Mouse (Mus musculus): ENCODE results near the gene Tcf7l1.

Tcf7l1 gene

DNA sequence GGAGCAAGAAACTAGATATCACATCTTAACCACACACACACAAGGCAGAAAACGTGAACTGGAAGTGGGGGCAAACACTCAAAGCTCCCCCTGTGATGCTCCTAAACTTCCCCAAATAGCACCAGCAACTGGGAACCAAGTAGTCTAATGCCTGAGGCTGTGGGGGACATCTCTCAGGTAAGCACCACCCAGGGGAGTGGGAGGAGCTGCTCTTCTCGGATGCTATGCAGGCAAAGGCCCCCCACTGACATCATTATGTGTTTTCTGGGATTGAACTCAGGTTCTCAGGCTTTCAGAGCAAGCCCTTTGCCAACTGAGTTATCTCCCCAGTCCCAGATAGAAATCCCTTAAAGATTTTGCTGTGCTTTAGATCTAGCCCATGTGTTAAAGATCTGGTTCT, 11.6 kb upstream of the Tcf7l1 start:
- ChIA-PET POLR2A (interaction anchor here in 1 of 4 experiments (0.6 to 3.9 kb wide), 12 partner anchors 11 to 257 kb away, joined by 3 to 28 read pairs (median 4); partner anchors contain the start of genes Capg and Tcf7l1), CTCF (interaction anchor here in 3 of 4 experiments (0.5 to 1.5 kb wide), 6 partner anchors 9 to 134 kb away, joined by 3 to 5 read pairs (median 4); no protein-coding TSS in a partner anchor)

DNA sequence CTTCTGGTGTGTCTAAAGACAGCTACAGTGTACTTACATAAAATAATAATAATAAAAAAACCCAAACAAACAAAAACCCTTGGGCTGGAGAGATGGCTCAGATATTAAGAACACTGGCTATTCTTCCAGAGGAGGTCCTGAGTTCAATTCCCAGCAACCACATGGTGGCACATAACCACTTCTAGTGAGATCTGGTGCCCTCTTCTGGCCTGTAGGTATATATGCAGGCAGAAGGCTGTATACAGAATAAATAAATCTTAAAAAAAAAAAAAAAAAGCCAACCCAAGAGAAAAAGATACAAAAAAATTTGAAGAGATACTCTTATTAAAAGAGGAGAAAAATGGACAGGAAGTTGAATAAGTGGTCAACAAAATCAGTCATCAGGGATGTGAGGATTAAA, 8.7 kb upstream of the Tcf7l1 start:
- CTCF ChIA-PET, result interaction anchor here (0.5 to 1.4 kb wide), 13 partner anchors 10 to 331 kb away, joined by 3 to 13 read pairs (median 5); partner anchors contain the start of genes Elmod3 (in 1 of the 4) and Retsat (in 1 of the 4)
- POLR2A ChIA-PET, result interaction anchor here in 2 of 4 experiments (0.5 to 3.9 kb wide), 9 partner anchors 9 to 511 kb away, joined by 3 to 28 read pairs (median 4); partner anchors contain the start of gene Tcf7l1 (in 1 of the 2)

DNA sequence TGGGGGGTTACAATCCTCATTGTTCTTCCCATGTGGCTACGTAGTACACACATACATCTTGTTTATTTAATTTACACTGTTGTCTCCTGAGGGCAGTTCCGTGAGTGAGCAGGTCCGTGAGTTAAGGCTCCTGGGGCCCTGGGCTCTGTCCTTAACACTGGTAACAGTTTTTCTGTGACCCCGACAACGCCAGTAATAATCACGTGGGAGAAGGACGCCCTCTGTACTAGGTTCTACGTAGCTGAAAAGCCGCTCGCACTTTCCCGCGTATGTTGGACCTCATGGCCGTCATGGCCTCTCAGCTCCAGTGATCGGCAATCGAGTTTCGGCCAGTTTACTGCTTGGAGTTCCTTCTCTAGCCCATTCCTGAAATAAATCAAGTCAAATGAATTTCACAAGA, 6.4 kb upstream of the Tcf7l1 start:
- POLR2A ChIA-PET, result interaction anchor here in 2 of 4 experiments (0.6 to 1.6 kb wide), 17 partner anchors 8 to 378 kb away, joined by 3 to 13 read pairs (median 3); partner anchors contain the start of genes Elmod3 (in 1 of the 2) and Retsat (in 1 of the 2)
- CTCF ChIA-PET, result interaction anchor here in 1 of 4 experiments (0.8 to 1.6 kb wide), 4 partner anchors 59 to 159 kb away, joined by 3 to 9 read pairs (median 4); no protein-coding TSS in a partner anchor

- ChIA-PET CTCF (interaction anchor here in 2 of 4 experiments (0.5 to 1.3 kb wide), 6 partner anchors 40 to 158 kb away, joined by 3 to 4 read pairs (median 4); no protein-coding TSS in a partner anchor), POLR2A (interaction anchor here in 3 of 4 experiments (0.6 to 1.6 kb wide), 15 partner anchors 8 to 139 kb away, joined by 3 to 13 read pairs (median 4); no protein-coding TSS in a partner anchor)
Observed at GRCm38 (mm10) chr6:72794870-72795269, 5.8 kb upstream of the Tcf7l1 start.

GRCm38 (mm10) chr6:72792641-72793040, 3.6 kb upstream of the Tcf7l1 start:
- CTCF ChIA-PET, result interaction anchor here in 3 of 4 experiments (0.6 to 1.4 kb wide), 5 partner anchors 116 to 249 kb away, joined by 3 to 4 read pairs (median 3); no protein-coding TSS in a partner anchor
- POLR2A ChIA-PET, result interaction anchor here in 2 of 4 experiments (0.7 to 8.6 kb wide), 6 partner anchors 9 to 252 kb away, joined by 3 to 73 read pairs (median 4); no protein-coding TSS in a partner anchor

DNA sequence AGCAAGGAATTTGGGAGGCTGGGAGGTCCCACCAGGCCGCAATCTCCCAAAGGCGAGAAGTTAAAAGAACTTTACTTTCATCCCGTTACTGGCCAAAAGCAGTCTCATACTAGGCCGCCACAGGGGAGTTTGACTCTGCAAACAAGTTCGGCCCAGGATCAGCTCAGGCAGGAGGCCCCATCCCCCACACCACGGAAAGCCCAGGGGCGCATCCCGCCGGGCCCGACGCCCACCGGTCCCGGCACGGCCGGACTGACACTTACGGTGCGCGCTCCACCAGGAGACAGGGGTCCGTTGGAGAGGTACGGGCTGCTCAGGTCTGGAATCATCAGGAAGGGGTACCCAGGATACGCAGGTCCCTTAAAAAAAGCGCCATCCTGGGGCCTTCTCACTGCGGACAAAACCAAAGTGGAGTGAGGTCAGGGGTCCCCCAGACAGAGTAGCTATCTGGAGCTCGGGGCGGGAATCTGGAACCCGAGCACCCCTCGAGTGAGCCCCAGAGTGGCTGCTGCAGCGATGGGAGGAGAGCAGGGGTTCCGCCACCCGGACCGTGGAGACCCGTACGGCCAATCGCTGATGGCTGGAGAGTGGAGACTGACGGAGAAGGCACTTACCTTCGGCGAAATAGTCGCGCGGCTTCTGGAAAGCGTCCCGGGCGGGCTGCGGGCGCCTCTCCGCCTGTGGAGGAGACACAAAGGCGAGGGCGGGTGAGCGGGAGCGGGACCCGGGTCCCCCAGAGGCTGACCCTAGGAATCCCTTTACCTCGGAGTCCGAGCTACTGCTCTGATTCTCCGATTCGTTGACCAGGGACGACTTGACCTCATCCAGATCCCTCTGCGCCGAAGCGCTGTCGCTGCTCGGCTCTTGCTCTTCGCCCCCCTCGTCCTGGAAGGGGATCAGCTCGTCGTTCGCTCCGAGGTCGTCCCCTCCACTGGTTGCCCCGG, 834 bp downstream of the Tcf7l1 start:
- ChIA-PET CTCF (interaction anchor here (0.5 to 3.4 kb wide), 21 partner anchors 10 to 176 kb away, joined by 3 to 14 read pairs (median 3); no protein-coding TSS in a partner anchor), POLR2A (interaction anchor here (0.5 to 8.6 kb wide), 96 partner anchors 8 to 1104 kb away, joined by 3 to 114 read pairs (median 5); partner anchors contain the start of genes Mat2a (in 3 of the 4), Tgoln1 (in 3 of the 4), Elmod3 (in 2 of the 4) and Retsat (in 2 of the 4))

GRCm38 (mm10) chr6:72787322-72787947, 1.6 kb downstream of the Tcf7l1 start:
- ChIA-PET CTCF (interaction anchor here in 3 of 4 experiments (0.5 to 3.4 kb wide), 14 partner anchors 11 to 348 kb away, joined by 3 to 14 read pairs (median 4); partner anchors contain the start of gene Mat2a (in 1 of the 3)), POLR2A (interaction anchor here (0.5 to 8.6 kb wide), 100 partner anchors 8 to 1103 kb away, joined by 3 to 114 read pairs (median 5); partner anchors contain the start of genes Mat2a (in 3 of the 4), Elmod3 (in 1 of the 4), Ggcx (in 1 of the 4) and Retsat (in 1 of the 4))

DNA sequence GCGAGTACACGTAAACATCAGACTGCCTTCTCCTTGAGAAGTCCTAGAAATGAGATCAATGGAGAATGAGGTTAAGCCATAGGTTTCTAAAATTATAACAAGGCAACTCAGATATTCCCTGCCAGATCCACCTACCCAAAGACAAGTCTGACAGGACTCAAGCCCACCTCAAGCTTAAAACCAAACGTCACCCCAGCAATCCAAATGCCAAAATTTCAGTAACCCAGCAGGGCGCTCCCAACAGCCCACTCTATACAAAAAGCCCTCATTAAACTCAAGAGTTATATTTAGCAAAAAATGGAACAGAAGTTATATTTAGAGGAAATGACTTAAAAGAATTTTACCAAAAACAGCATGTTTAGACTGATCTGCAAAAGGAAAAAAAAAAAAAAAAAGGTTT, 5.3 kb downstream of the Tcf7l1 start:
- CTCF ChIA-PET, result interaction anchor here in 1 of 4 experiments (0.6 kb wide), 1 partner anchor 175 kb away, joined by 3 read pairs; the partner anchor contains the start of gene Tmsb10
- POLR2A ChIA-PET, result interaction anchor here in 2 of 4 experiments (0.6 to 2.7 kb wide), 5 partner anchors 9 to 28 kb away, joined by 3 to 15 read pairs (median 6); no protein-coding TSS in a partner anchor

- CTCF ChIA-PET, result interaction anchor here in 3 of 4 experiments (0.6 to 1.6 kb wide), 3 partner anchors 14 to 245 kb away, joined by 3 to 6 read pairs (median 5); no protein-coding TSS in a partner anchor
- POLR2A ChIA-PET, result interaction anchor here in 3 of 4 experiments (0.7 to 10.0 kb wide), 13 partner anchors 8 to 73 kb away, joined by 3 to 114 read pairs (median 4); partner anchors contain the start of gene Tcf7l1 (in 2 of the 3)
Observed at GRCm38 (mm10) chr6:72778779-72779776, 10.0 kb downstream of the Tcf7l1 start.

DNA sequence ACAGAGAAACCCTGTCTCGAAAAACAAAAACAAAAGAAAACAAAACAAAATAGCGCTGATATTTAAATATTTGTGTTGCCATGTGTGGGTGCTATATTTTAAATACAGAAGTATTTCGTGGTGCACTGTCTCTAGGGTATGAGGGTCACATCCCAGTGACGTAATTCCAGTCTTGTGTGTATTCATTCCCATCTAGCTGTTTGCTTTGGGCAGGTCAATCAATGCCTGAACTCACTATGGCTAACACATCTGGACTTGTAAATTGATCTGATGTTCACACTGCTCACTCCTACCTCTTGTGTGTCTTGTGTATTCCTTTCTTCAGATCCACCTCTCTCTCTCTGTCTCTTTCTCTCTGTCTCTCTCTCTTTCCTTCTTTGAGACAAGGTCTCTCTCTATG, 11.8 kb downstream of the Tcf7l1 start:
- ChIA-PET CTCF (interaction anchor here in 1 of 4 experiments (0.5 kb wide), 1 partner anchor 13 kb away, joined by 3 read pairs; no protein-coding TSS in a partner anchor), POLR2A (interaction anchor here in 3 of 4 experiments (0.6 to 10.0 kb wide), 10 partner anchors 10 to 118 kb away, joined by 3 to 114 read pairs (median 5); partner anchors contain the start of gene Tcf7l1 (in 1 of the 3))

- POLR2A ChIA-PET, result interaction anchor here in 3 of 4 experiments (0.7 to 10.0 kb wide), 11 partner anchors 8 to 165 kb away, joined by 3 to 114 read pairs (median 3); partner anchors contain the start of gene Tcf7l1 (in 2 of the 3)
- CTCF ChIA-PET, result interaction anchor here in 1 of 4 experiments (0.7 kb wide), 1 partner anchor 69 kb away, joined by 3 read pairs; no protein-coding TSS in a partner anchor
Observed at GRCm38 (mm10) chr6:72774275-72774674, 14.8 kb downstream of the Tcf7l1 start.

- ChIA-PET CTCF (no interaction called here), POLR2A (interaction anchor here in 2 of 4 experiments (1.2 to 10.0 kb wide), 8 partner anchors 7 to 21 kb away, joined by 4 to 114 read pairs (median 9); partner anchors contain the start of gene Tcf7l1 (in 1 of the 2))
Observed at GRCm38 (mm10) chr6:72769915-72770776, 18.9 kb downstream of the Tcf7l1 start.

GRCm38 (mm10) chr6:72769343-72769742, 19.7 kb downstream of the Tcf7l1 start:
- POLR2A ChIA-PET, result interaction anchor here in 2 of 4 experiments (1.4 to 6.6 kb wide), 6 partner anchors 8 to 20 kb away, joined by 3 to 72 read pairs (median 10); partner anchors contain the start of gene Tcf7l1 (in 1 of the 2)

DNA sequence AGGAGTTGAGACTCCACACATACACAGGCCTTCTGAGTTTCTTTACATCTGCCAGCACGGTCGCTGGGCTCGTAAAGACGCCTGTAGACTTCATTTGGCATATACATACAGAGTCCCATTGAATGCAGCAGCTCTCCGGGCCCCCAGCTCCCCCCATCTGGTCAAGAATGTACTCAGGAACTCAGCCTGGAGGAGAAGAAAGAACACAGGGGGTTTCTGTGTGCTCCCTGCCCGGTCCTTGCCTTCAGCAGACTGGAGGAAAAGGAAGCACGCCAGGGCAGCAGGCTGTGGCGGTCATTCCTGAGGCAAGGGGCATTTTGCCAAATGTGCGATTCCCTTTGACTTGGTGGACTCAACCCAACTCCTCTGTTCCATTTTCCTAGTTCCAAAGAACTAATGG, 20.2 kb downstream of the Tcf7l1 start:
- CTCF ChIA-PET, result no interaction called here
- POLR2A ChIA-PET, result interaction anchor here in 3 of 4 experiments (1.4 to 6.6 kb wide), 10 partner anchors 8 to 40 kb away, joined by 3 to 72 read pairs (median 8); partner anchors contain the start of gene Tcf7l1 (in 2 of the 3)

More at GRCm38 (mm10) chr6:72769343-72769742, 19.7 kb downstream of the Tcf7l1 start:
- CTCF ChIA-PET, result no interaction called here

DNA sequence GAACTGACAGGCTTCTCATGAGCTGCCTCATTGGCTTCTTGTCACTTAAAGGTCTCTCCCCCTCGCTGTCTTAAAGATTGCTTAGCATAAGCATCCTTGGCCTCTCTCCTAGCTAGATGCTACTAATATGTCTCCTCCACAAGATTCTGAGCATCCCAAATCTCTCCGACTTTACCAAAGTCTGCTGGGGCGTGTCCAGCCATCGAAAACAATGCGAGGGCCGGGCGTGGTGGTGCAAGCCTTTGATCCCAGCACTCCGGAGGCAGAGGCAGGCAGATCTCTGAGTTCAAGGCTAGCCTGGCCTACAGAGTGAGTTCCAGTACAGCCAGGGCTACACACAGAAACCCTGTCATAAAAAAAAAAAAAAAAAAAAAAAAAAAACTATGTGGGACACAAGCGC, 21.0 kb downstream of the Tcf7l1 start:
- CTCF ChIA-PET, result interaction anchor here in 1 of 4 experiments (0.6 kb wide), 1 partner anchor 14 kb away, joined by 4 read pairs; no protein-coding TSS in a partner anchor

More for the DNA sequence above, 21.0 kb downstream of the Tcf7l1 start:
- POLR2A ChIA-PET, result interaction anchor here (0.7 to 6.6 kb wide), 25 partner anchors 8 to 133 kb away, joined by 3 to 72 read pairs (median 5); partner anchors contain the start of gene Tcf7l1 (in 3 of the 4)

All from embryonic stem cell, embryonic (primary cell).